Mouse (Mus musculus) embryonic facial prominence, embryonic 11.5 days (tissue): ENCODE results near the gene Ppp3ca. TPM values are rescaled to one million over a fixed set of nuclear protein-coding genes. Genes with fewer than 3 reads are reported as not detected.

Experiments
- ATAC-seq: fragments of 200-750 bp; cut with Nextera tagmentation; replicated peaks from 2 replicates; pipeline ENCODE4 v1.8.0; 2017; ENCODE audit warnings: low read depth; ENCODE audit not compliant: insufficient number of reproducible peaks, low FRiP score, low TSS enrichment
- DNase-seq: peaks from one replicate; pipeline ENCODE4 v3.0.0-alpha.2; 2015; ENCODE audit warnings: low spot score
- H3K27ac ChIP-seq: fragments of 300-500 bp; sonication (generic); replicated peaks from 2 replicates; pipeline ENCODE4 v1.5.1; 2014; ENCODE audit warnings: mild to moderate bottlenecking, low read depth, low read length, control low read depth
- H3K27me3 ChIP-seq: fragments of 300-500 bp; sonication (generic); 2 replicates; pipeline ENCODE4 v1.6.1; 2014; ENCODE audit warnings: mild to moderate bottlenecking, low read length, moderate library complexity, mixed read lengths; ENCODE audit not compliant: control insufficient read depth, insufficient read depth
- H3K36me3 ChIP-seq: fragments of 300-500 bp; sonication (generic); replicated peaks from 2 replicates; pipeline ENCODE4 v1.6.1; 2014; ENCODE audit warnings: low read depth, mild to moderate bottlenecking, low read length, moderate library complexity, mixed read lengths; ENCODE audit not compliant: control insufficient read depth, insufficient read depth
- H3K4me1 ChIP-seq: fragments of 300-500 bp; sonication (generic); 2 replicates; pipeline ENCODE4 v1.6.1; 2014; ENCODE audit warnings: low read length, mixed read lengths; ENCODE audit not compliant: control insufficient read depth, insufficient read depth
- H3K4me2 ChIP-seq: fragments of 300-500 bp; sonication (generic); 2 replicates; pipeline ENCODE4 v1.6.1; 2014; ENCODE audit warnings: low read depth, mild to moderate bottlenecking, control low read depth, low read length, moderate library complexity
- H3K4me3 ChIP-seq: fragments of 300-500 bp; sonication (generic); 2 replicates; pipeline ENCODE4 v1.5.1; 2014; ENCODE audit warnings: low read depth, low read length, control low read depth
- H3K9ac ChIP-seq: fragments of 300-500 bp; sonication (generic); replicated peaks from 2 replicates; pipeline ENCODE4 v1.6.1; 2014; ENCODE audit warnings: mild to moderate bottlenecking, control low read depth, low read length
- H3K9me3 ChIP-seq: fragments of 300-500 bp; sonication (generic); replicated peaks from 2 replicates; pipeline ENCODE4 v1.6.1; 2016; ENCODE audit warnings: mild to moderate bottlenecking, low read length, inconsistent platforms, mixed read lengths; ENCODE audit not compliant: control insufficient read depth
- WGBS: fragments of 180-500 bp; shearing (Covaris S2); extraction: QIAGEN DNeasy Blood & Tissue Kit; methylation state at CpG from one replicate; pipeline ENCODE4 v1.1.7; 2014; 5-methylcytosine and 5-hydroxymethylcytosine counted together
- polyA plus RNA-seq: library from polyadenylated mRNA; unstranded; fragments of >200 nt; fragmentation: Nextera tagmentation; extraction: Ambion mirVana; gene quantifications from 2 replicates; pipeline ENCODE4 v1.2.1, GENCODE M21; 2014

Ppp3ca gene
- polyA plus RNA-seq, 1 experiment from 2014 or later: 57.4 TPM

DNA sequence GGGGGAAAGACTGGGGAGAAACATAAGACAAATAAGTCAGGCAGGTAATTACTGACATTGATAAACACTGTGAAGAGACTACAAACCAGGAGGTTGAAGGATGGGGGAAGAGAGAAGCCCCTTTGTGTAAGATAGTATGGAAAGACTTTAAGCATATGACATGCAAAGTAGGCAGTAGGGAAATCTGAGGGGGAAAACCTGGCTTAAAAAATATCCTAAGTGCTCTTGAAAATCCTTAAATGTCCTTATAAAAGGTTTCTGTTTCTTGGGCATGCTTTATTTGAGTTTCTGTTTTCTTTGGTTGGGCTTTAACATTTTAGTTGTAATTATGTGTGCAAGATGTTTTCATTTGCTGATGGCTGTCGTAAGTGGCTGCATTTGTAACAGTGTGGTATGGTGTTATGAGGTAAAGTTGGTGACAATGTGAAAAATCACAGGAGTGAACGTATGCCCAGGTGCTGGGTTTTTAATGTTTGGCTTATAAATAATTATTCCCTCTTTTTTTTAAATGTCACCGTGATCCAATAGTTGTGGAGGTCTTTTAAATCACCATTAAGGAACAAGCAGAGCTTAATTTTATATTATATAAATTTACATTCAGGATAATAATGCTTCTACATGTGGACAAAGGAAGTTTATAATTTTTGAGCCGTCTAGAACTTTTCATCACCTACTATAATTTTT is 195.4 kb downstream of the Ppp3ca start:
- H3K4me3 ChIP-seq: no peak overlapping the region
- H3K4me2 ChIP-seq: no peak overlapping the region
- ATAC-seq: no peak
- H3K27me3 ChIP-seq: no peaks in the 10 kb centered on the region
- H3K27ac ChIP-seq: no peak overlapping the region
- H3K36me3 ChIP-seq: no peaks in the 10 kb centered on the region
- DNase-seq: no peak
- no peaks in the 10 kb centered on the region for H3K9me3 ChIP-seq
- 86% methylated on average over 4 of the region's 4 CpGs for WGBS
- no peaks in the 10 kb centered on the region for H3K4me1 ChIP-seq
- no peak overlapping the region for H3K9ac ChIP-seq

DNA sequence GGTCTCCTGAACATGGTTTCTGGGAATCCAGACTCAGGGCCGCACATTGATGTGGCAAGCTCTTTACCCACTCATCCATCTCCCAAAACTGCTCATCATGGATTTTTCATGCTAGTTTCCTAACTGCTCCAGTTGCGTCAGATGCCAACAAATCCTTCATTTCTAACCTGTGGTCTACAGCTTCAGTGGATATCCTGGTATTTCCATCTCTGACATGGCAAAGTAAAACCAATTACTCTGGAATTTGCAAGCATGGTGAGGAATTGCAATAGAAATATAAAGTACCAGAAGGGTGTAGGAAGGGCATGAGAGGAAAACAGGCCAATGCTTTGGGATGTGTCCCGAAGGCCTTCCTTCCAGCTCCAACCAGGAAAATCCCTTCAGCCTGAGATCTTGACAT is 196.2 kb downstream of the Ppp3ca start:
- Histone ChIP-seq H3K36me3 (no peaks in the 10 kb centered on the region), H3K9me3 (no peaks in the 10 kb centered on the region), H3K4me2 (no peak overlapping the region), H3K27me3 (no peaks in the 10 kb centered on the region), H3K27ac (no peak overlapping the region), H3K4me3 (no peak overlapping the region), H3K9ac (no peak overlapping the region), H3K4me1 (no peaks in the 10 kb centered on the region)
- 97% methylated on average over 3 of the region's 3 CpGs for WGBS
- DNase-seq: no peak
- no peak for ATAC-seq

DNA sequence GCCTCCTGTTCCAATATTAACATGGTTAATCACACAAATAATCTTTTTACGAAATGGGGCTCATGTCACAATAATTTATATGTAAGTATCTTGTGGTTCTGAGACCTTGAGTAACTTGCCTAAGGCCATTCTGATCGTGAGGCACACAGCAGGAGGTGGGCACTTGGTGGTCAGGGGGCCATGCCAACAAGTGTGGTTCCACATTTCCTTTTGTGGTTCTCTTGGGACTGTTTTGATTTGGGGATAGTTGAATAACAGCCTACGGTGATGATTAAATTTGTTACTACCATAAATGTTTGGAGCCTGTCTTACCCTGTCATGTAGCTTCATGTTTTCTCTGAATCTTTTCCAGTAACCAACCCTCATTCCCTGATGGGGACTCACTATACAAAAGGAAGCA is 196.6 kb downstream of the Ppp3ca start:
- Histone ChIP-seq H3K27me3 (no peaks in the 10 kb centered on the region), H3K4me2 (no peak overlapping the region), H3K9me3 (no peaks in the 10 kb centered on the region), H3K9ac (no peak overlapping the region), H3K27ac (no peak overlapping the region), H3K4me1 (no peaks in the 10 kb centered on the region), H3K36me3 (no peaks in the 10 kb centered on the region), H3K4me3 (no peak overlapping the region)
- no peak for DNase-seq
- 81% methylated on average over 3 of the region's 3 CpGs for WGBS
- no peak for ATAC-seq

DNA sequence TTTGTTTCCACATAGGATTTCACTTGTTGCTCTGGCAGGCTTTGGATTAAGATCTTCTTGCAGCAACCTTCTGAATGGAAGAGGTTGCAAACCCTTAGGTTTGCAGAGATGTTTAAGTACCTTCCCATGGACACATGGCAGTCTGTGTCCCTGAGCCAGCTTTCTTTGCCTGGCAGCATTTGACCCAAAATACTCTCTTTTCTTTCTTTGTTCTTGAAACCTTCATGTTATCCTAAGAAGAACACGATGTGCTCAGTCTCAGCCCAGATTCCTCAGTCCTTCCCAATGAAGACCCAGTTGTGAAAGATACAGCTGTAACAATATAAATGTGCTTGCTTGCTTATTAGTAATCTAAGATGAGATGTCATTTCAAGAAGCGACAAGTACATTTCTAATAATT is 197.4 kb downstream of the Ppp3ca start:
- WGBS: 94% methylated on average over 2 of the region's 2 CpGs
- Histone ChIP-seq H3K9me3 (no peaks in the 10 kb centered on the region), H3K9ac (no peak overlapping the region), H3K27ac (no peak overlapping the region), H3K27me3 (no peaks in the 10 kb centered on the region), H3K4me2 (no peak overlapping the region), H3K4me1 (no peaks in the 10 kb centered on the region), H3K36me3 (no peaks in the 10 kb centered on the region), H3K4me3 (no peak overlapping the region)
- no peak for ATAC-seq
- no peak for DNase-seq

DNA sequence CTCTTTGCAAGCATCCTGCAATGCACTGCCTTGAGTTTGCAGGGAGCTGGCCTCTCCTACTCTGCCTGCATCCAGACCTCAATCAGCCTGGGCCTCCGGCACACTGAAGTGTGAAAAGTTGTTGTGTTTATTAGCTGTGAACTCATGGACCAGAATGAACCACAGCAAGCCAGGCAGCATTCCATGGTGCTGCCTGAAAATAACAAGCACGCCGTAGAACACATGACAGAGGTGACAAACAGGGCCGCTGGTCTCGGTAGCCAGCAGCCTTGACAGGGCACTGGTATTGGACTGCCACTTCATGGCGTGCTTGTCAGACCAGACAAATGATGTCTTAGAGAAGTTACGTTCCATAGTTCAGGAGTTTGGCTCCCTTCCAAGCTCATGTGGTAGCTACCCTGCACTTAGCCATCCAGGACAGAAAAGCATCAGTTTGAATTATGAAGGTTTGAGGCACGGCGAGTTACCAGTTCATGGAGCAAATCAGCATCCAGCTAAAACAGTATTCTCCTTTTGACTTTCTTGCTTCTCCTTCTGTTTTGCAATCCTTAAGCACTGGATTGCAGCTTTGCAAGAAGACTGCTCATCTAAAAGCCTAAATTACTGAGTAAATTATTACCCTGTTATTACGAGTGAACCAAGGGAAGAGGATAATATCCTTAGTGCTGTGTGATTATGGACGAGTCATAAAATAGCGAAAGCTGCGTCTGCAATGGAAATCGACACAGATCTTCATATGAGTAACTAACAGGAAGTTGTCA is 202.0 kb downstream of the Ppp3ca start:
- DNase-seq (no peak), ATAC-seq (no peak; the same call in 1 of the 2 replicates)
- WGBS: 80% methylated on average over 14 of the region's 14 CpGs
- Histone ChIP-seq H3K4me3 (no peak overlapping the region), H3K9me3 (no peaks in the 10 kb centered on the region), H3K27ac (no peak overlapping the region), H3K36me3 (no peaks in the 10 kb centered on the region), H3K9ac (no peak overlapping the region), H3K27me3 (no peaks in the 10 kb centered on the region), H3K4me2 (no peak overlapping the region), H3K4me1 (no peaks in the 10 kb centered on the region)

DNA sequence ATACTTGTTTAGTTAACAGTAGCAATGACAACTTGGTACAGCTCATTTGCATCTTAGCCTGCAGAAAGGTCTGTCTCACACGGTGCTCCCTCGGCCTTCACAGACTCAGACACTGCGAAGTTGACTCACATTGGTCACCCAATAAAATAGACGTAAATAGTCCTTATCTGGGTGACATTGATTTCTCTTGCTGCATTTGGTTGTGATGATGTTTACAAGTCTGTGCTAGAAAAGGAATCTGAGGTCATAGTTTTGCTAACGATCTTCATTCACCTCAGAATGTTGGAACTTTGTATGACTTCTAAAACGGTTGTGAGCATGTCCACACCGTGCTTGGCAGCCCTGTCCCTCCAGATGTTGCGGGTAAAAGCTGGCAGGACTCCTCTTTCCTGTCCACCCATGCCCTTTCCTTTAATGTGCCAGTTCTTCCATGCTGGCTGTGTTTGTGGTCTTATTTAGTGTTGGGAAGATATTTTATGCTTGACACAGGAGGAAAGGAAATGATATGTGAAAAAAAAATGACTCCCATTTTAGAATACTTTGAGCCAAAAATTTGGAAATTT is 202.7 kb downstream of the Ppp3ca start:
- DNase-seq (no peak), ATAC-seq (no peak)
- WGBS: 88% methylated on average over 8 of the region's 8 CpGs
- Histone ChIP-seq H3K27me3 (no peaks in the 10 kb centered on the region), H3K9me3 (no peaks in the 10 kb centered on the region), H3K9ac (no peak overlapping the region), H3K4me3 (no peak overlapping the region), H3K27ac (no peak overlapping the region), H3K4me2 (no peak overlapping the region), H3K4me1 (no peaks in the 10 kb centered on the region), H3K36me3 (no peaks in the 10 kb centered on the region)

DNA sequence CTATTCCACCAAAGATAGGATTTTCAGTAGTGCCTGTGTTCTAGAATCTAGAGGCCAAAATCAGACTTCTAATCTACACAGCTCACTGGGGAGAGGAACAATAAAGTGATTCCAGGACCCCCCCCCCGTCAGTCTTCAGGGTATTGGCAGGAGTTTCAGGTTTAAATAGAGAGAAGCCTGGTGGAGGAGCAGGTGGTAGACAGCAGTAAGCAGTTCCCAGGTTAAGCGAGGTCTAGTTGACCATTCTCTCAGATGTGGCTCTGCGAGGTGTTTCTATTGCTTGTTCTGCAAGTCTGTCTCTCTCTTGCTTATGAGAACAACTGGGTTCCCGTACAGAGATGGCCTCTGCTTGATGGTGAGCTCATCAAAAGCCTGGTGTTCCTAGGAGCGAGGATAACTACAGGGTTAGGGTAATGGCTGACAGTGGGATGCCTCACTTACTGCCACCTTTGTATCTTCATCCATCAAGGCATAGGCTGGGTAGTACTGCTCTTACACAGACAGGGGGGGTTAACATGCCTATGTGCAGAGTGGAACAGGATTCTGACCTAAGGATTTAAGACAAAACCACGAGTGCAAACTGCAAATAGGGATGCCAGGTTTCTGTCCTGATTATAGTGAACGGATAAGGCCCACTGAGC is 204.0 kb downstream of the Ppp3ca start:
- H3K9ac ChIP-seq: no peak overlapping the region
- no peak for ATAC-seq
- H3K36me3 ChIP-seq: no peaks in the 10 kb centered on the region
- no peak overlapping the region for H3K27ac ChIP-seq
- 87% methylated on average over 7 of the region's 7 CpGs for whole genome bisulfite sequencing
- H3K4me2 ChIP-seq: no peak overlapping the region
- H3K4me1 ChIP-seq: no peaks in the 10 kb centered on the region
- H3K9me3 ChIP-seq: no peaks in the 10 kb centered on the region
- no peak for DNase-seq
- no peaks in the 10 kb centered on the region for H3K27me3 ChIP-seq
- H3K4me3 ChIP-seq: no peak overlapping the region

DNA sequence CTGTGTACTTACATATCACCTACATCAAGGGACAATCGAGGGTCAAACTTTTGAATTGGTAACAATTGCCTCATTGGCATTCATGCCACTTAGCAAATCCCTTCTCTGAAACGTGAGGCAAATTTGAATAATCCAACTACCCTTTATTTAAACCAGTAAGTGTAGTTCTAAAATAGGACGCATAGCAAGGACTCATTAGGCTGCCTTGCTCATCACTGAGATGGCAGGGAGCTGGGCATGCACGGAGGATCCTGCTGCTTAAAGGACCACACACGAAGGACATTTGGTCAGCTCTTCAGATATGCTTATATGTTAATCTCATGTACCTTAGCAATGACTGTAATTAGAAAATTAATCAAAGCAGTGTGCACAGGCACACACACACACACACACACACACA is 204.6 kb downstream of the Ppp3ca start:
- Histone ChIP-seq H3K27ac (no peak overlapping the region), H3K9ac (no peak overlapping the region), H3K36me3 (no peaks in the 10 kb centered on the region), H3K4me2 (no peak overlapping the region), H3K4me1 (no peaks in the 10 kb centered on the region), H3K4me3 (no peak overlapping the region), H3K9me3 (no peaks in the 10 kb centered on the region), H3K27me3 (no peaks in the 10 kb centered on the region)
- ATAC-seq: no peak
- no peak for DNase-seq
- 71% methylated on average over 5 of the region's 5 CpGs for WGBS
